Mouse (Mus musculus): ENCODE data around the gene Slco2b1.

DNA sequence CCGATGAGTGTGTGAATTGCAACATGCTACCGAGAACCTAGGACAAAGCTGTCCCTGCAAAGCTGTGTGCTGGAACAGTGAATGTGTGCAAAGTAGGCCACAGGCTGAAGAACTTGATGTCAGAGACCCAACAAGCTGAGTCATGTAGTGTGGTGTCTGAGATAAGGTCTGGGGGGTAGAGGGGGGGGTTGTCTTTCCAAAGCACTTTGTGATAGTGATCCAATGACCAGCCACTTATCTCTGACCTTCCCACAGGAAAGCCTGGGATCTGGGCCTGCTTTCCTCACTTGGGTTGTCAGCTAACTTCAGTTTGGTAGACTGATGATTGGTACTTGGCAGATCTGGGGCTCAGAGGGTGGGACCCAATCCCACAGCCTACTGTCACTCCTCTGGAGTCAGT is 23.5 kb upstream of the Slco2b1 start:
- TF ChIP-seq POLR2A (IDR thresholded peaks at IDR 0.05; ENCODE audit: extremely low read depth, insufficient read depth, low read length), result no peak
- TF ChIP-seq CTCF (IDR thresholded peaks at IDR 0.05; ENCODE audit: extremely low read depth, insufficient read depth, low read length), result no peak

Data from cortical plate, adult 2 months (tissue).